Mouse (Mus musculus) kidney, adult 11 months (tissue): Measurements from ENCODE around the gene Srsf5.
"Not testable (repeated sequence)": the region's sequence is repeated elsewhere in the genome, so short reads cannot be mapped to it uniquely, and the experiment has no call there.

Source experiments
- DNase-seq: peaks from one replicate; pipeline ENCODE4 v3.0.0; 2022

The Srsf5 gene

DNA sequence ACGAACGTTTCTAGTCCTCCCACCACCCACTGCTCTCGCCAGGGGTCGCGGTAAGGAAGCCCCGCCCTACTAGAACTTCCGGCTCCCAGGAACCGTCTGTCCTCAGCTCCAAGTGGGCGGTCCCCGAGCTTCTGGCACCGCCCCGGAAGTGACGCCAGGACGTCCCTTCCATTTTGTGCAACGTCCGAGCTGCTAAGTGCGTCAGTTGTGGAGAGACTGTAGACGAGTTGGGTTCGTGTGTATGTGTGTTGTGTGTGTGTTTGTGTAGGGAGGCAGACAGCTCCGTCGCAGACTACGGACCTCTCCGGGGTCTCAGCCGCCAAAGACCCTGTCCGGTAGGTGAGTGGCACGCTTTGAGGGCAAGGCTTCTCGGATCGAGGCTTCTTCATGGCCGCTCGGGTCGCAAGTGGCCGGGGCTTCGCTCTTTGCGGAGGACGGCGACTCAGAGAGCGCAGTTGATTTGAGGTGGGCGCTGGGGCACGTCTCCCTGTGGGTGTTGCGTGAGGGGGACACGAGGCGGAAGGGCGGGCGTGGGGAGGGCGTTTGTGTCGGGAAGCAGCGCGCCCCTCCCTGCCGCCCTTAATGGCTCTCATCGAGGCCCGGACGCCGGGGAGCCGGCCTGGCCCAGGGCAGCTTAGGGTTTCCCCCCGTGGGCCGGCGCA is at the start of gene Srsf5:
Srsf5 (plus strand) TSS at position 171 of the 662 bp plus-strand sequence.
- peak; percentile 97 for DNase-seq

- no peak for DNase-seq
Observed at GRCm38 (mm10) chr12:80909631-80910030, 35.7 kb upstream of the Srsf5 start.

DNA sequence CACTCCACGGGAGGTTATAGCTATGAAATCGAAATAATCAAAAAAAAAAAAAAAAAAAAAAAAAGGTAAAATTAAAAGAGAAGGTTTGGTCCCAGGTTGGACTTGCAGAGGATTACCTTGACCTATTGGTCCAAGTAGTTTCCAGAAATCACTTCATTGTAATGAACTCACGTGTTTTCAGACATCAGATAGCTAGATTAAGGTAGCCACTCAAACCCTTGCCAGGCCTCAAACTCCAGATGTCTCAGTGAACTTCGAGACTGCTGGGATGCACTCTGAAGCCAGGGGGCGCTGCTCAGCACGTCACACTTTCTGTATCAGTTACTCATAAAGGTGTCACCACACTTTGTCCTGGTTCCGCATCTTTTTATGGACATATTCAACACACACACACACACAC is 27.5 kb upstream of the Srsf5 start:
- DNase-seq: no peak

GRCm38 (mm10) chr12:80921301-80921700 is 24.0 kb upstream of the Srsf5 start:
- DNase-seq: no peak

DNA sequence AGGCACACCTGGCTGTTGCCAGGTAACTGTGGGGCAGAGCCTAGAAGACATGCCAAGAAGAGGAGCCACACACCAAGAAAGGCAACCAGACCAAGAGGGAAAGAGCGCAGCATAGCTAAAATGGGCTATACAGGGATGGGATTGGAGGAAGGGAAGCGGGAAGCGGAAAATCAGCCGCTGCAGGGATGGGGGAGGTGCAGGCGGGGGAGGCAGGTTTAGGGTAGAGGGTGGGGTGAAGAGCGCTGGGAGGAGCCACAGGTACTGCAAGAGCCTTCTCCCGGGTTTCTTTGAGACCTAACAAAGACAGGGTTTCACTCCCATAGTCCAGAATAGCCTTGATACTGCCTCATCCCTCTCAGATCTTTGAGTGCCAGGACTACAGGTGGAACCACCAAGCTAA is 22.4 kb upstream of the Srsf5 start:
- no peak for DNase-seq

DNA sequence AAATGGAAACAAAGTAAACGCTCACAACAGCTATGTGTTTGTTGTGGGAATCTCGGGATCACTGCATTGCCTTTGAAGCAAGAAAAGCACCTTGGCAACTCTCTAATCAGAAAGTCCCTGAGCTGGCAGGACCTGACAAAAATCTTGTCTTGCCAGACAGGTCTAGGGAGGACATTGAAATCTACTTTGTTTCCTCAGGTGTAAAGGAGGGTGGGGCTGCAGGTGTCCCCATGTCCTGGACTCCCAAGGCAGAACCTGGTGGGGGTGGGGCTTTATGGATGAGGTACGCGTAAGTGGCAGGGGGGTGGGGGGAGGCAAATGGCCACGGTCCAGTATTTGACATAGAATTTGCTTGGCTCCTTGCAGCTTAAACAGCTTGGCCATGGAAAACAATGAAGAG is 21.7 kb upstream of the Srsf5 start:
- DNase-seq: no peak

GRCm38 (mm10) chr12:80924205-80924604 is 21.1 kb upstream of the Srsf5 start:
- DNase-seq: no peak

DNA sequence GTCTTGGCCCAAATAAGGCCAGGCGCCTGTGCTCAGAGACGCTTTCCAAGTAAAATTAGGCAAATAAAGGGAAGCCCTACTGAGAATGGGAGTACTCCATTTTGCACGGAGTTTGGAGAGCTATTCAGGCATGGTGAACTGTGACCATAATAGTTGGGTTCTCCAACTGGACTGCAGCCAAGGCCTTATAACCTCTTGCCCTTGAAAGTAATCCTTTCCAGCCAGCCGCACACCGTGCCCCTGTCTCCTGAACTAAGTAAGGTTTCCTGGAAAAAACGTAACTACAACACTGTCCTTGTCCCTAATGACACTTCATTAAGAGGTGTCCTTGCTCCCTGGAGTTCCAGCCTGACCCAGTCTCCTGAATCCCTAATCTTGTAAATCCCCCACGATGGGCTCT is 19.4 kb upstream of the Srsf5 start:
- peak; percentile 81 for DNase-seq

DNA sequence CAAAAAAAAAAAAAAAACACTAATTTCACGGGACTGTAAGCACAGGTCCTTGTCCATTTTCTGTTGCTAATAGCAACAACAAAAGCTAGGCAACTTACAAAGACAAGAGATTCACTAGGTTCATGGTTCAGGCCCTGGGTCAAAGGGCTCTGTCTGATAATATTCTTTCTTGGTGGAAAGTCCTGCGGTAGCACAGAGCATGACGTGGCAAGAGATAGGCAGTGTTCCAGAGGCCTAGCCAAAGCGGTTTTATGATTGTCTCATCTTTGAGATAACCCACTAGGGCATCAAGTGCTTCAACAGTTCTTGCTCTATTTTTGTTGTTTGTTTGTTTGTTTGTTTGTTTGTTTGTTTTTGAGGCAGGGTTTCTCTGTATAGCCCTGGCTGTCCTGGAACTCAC is 18.8 kb upstream of the Srsf5 start:
- no peak for DNase-seq

DNA sequence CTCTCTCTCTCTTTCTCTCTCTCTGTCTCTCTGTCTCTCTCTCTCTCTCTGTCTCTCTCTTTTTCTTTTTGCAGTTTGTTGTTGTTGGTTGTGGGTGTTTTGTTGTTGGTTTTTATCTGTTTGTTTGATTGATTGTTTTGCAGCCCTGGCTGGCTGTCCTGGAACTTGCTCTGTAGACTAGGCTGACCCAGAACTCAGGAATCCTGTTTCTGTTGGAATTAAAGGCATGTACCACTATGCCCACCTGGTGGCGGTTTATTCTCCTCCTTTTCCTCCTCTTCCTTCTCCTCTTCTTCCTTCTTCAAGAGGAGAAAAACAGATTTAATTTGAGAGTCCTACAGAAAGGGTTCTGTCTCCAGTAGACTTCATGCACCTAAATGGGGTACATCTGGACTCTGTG is 17.8 kb upstream of the Srsf5 start:
- DNase-seq: no peak

DNA sequence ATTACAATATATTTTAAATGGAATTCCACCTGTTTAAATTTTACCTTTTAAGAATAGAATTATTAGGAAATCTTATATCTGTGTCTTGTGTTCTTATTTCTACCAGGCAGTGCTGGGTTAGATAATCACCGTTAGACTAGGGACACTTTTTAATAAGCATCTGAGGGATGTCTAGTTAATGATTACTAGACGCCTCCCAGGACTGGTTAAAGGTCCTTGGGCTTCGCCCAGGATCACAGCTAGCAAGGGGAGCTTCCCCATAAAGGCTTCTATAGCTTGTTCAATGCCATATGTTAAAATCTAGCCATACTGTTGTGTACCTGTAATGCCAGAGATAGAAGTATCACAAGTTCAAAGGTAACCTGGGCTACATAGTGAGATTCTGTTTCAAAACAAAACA is 16.4 kb upstream of the Srsf5 start:
- peak; percentile 58 for DNase-seq

DNA sequence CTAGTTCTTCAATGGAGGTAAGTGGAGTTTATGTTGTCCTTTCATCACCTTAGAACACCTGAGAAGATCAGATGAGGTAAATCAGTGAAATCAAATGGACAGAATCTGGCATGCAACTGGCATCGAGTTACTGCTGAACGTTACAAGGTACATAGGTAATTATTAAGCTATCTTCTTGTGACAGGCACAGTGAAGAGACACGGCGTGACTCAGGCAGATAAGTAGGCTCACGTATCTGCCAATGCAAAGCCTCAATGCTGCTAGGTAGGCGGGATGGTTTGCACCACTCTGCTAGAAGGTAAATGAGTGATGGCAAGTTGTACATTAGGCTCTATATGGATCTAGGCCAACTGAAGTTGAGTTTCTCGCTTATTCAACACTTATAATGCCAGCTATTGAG is 15.2 kb upstream of the Srsf5 start:
- DNase-seq: peak; percentile 78

- no peak for DNase-seq
Observed at GRCm38 (mm10) chr12:80931402-80932140, 13.7 kb upstream of the Srsf5 start.

GRCm38 (mm10) chr12:80932865-80933264 is 12.4 kb upstream of the Srsf5 start:
- no peak for DNase-seq

DNA sequence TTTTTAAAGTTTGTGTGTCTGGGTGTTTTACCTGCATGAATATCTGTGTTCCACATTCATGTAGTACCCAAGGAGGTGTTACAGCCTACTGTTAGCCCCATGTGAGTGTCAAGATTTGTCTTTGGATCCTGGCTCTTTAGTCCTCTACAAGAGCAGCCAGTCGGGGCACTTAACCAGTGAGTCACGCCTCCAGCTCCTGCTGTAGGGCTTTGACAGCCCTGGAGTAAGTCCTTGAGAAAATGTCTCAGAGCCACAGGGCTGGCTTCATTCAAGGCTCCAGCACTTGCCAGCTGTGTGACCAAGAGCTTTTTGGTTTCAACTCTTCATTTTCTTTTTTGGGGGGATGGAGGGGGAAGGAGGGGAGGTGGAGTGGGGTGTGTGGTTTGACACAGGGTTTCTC is 8.6 kb upstream of the Srsf5 start:
- DNase-seq: no peak

DNA sequence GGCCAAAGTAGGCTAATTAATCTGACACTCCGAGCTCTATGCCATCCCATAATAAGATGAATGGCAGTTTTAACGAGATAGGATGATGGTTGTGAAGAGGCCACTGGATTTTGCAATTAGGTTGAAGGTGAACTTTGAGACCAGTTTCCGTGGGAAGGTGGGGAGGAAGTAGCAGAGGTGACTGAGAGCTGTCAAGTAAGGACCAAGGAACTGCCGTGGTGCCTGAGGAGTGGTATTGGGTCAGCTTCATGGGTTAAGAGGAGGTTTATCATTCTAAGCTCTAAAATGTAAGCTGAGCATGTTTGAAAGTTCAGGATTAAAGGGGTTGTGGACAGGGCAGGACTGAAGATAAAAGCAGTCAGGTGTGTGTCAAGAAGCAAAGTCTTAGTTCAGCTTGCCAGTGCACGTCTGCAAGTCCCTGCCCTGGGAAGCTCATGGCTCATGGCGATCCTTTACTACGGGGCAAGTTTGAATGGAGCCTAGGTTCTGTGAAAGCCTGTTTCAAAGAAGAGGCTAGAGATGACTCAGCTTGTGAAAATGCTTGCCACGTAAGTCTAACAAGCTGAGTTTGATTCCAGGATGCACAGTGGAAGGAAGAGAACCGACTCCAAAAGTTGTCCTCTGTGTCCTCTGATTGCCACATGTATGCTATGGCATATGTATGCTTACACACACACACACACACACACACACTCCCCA is 7.8 kb upstream of the Srsf5 start:
- DNase-seq: no peak

DNA sequence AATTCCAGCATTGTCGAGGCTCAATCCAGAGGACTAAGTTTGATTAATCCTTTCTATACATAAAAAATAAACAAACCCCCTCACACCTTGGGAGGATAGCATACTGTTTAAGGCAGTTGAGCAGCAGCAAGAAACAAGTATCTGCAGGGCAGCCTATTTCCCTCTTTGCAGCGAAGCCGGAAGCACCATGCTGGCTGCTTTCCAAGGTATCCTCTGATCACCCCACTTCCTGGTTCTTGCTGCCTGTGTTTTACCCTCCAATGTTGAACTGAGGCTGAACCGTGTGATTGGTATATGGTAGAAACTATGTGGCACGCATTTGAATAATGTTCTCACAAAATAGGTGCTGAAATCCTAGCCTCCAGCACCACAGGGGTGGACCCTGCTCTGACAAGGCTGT is 6.7 kb upstream of the Srsf5 start:
- peak; percentile 61 for DNase-seq

DNA sequence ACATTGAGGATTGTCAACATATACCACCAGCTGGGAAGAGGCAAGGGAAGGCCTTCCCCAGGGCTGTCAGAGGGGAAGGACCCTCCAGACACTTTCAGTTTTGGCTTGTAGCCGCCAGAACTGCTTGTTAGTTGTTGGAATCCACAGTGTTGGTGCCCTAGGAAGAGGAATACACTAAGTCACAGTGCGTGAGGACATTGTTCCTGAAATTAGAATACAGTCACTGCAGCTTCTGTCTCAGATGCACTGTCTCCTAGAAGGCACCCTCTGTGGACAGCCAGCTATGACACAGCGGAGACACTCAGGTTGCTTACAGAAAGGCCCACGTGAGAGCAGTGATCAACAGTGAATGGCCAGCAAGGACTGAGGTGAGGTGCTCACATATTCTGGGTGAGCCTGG is 6.1 kb upstream of the Srsf5 start:
- no peak for DNase-seq

- DNase-seq: no peak
Observed at GRCm38 (mm10) chr12:80941886-80942285, 3.4 kb upstream of the Srsf5 start.

DNA sequence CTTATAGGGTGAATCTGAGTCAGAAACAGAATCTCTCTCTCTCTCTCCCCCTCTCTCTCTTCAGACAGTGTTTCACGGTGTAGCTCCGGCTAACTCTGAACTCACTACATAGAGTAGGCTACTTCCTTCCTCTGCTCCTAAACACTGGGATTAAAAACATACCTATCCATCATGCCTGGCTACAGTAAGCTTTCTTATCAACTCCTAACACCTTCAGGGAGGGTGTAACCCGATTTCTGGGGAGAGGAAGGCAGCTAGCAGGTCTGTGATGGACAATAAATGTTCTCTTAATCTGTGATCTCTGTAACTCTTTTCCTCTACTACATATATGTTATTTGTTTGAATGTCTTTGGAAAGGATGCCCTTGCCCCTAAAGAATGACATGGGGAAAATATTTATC is 1.9 kb upstream of the Srsf5 start:
- no peak for DNase-seq

DNA sequence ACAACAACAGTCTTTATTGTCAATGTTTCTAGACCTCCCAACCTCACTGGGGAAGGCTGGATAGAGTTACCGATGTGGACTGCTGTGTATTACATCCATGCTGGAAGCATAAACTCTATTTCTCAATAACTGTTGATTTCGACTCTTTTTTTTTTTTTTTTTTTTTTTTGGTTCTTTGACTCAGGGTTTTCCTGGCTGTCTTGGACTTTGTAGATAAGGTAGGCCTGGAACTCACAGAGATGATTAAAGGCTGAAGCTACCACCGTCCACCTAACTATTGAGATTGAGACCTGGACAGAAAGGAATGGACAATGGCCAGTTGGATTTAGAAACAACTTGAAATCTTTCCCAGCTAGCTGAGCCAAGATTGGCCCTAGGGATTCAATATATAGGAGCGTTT is 1.1 kb upstream of the Srsf5 start:
- DNase-seq: no peak

DNA sequence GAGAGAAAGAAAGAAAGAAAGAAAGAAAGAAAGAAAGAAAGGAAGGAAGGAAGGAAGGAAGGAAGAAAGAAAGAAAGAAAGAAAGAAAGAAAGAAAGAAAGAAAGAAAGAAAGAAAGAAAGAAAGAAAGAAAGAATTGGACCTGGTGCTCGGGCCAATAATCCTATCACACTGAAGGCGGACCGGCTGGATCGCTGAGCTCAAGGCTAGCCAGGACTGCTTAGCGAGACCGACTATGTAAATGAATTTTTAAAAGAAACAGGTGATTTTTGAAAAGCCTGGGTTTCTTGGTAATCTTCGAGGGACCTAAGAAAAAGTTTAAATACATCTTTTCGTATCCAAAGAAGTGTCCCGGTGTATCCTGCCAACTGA is 356 bp upstream of the Srsf5 start:
- not testable (repeated sequence) for DNase-seq

DNA sequence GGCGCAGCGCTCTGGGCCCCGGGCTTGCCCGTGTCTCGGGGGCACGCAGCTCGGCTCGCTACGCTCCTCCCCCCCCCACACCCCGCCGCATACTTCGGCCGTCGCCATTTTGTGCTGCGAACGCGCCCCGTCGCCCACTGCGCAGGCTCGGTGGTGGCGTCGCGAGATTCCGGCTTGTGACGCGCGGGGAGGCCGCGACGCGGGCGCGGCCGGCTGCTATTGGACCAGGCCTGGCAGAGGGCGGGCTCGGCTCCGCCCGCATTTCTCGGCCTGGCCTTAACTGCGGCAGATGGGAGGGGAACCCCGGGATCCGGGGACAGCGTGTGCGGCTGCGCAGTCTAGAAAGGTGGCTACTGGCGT is 672 bp downstream of the Srsf5 start:
- peak; percentile 94 for DNase-seq

DNA sequence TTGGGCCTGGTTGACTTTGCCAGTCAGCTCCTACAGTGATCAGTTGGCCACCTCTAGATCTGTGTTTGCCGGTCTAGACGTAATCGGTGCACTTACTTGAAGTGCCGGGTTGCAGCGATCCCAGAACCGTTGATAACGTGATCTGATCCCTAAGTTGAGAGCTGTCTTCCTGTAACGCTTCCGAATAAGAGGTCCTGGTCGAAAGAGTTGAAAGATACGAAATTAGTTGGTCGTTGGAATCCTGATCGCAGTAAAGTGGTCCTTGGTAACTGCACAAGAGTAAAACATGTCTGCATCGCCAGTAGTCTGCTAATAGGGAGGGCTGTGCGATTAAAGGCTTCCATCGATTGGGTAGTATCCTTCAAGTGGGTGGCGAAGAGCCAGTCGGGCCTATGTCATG is 2.9 kb downstream of the Srsf5 start:
- no peak for DNase-seq
